Mouse (Mus musculus) heart, postnatal 0 days (tissue): ENCODE data around the gene Uvrag.

Experiments
- CTCF ChIP-seq: IDR thresholded peaks from 2 replicates; pipeline ENCODE4 v1.5.1; 2016; ENCODE audit warnings: antibody characterized with exemption, control low read depth, low read depth
- EP300 ChIP-seq: IDR thresholded peaks from 2 replicates; pipeline ENCODE4 v1.6.1; 2016; ENCODE audit warnings: antibody characterized with exemption, low read depth

DNA sequence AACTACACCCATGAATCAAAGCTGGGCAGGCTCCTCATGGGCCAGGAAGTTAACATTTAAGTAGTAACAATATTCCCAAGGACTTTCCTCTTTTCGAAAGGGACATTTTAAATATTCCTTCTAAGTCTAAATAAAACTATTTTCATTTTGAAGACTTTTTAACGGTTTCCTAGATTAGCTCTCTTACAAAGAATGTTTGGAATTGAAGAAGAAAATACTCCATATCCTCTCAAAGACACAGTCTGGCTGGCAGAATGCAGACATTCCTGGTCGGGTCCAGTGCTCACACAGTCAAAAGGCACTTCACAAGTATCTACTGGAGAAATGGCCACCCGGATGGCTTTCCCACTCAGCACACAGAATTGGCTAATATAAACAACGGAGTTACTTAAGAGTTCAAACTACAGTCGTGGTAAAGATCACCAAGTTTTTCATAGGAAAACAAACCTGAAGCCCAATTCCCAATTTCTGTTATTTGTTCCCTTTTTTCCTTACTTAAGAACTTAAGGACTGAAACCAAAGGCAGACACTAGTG lies 9.1 kb downstream of the Uvrag start:
- TF ChIP-seq CTCF, result no peak
- TF ChIP-seq EP300, result no peak
